19 mouse cellular contexts compared by ENCODE assay signal in the genomic region with DNA sequence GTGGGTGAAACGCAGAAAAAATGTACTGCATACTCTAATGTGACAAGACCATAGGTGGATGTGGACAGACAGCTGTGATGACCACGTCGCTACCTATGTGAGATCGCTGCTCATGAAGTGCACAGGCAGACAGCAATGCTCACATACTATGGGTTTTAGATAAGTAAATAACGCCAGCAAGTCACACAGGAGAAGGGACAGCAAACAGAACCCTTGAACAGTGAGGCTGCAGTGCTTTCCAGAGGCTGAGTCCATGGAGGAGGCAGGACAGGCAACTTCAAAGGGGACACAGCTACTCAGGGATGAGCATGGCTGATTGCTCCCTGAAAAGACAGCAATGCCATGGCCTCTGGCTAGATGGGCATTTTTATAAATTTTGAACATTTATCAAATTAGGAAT. TPM values are rescaled to one million over a fixed set of nuclear protein-coding genes. Genes with fewer than 3 reads are reported as not detected.
DNase-seq lines count a peak whose midpoint lies in the region; ATAC-seq and TF ChIP-seq lines count a peak whose summit lies in the region.
"Had no signal": no experiment of that assay in that cellular context is flagged by ENCODE, and none has a peak within 500 bp of the region (broad histone marks: within the 10 kb centered on the region; RNA-seq: fewer than 3 reads in every experiment).

No protein-coding gene starts in this region.

- ATAC-seq in liver, embryonic 13.5 days (ENCODE audit: low read depth): 0 out of 2 replicates have a peak, but pooled peaks have one; percentile 57
- ATAC-seq in liver, postnatal 0 days: no peak
- ATAC-seq in liver, embryonic 16.5 days (ENCODE audit: low read depth): peak; percentile 76
- ATAC-seq in kidney, embryonic 14.5 days (ENCODE audit: low FRiP score, low TSS enrichment): no peak
- ATAC-seq: forebrain, embryonic 13.5 days; forebrain, embryonic 15.5 days had no signal

- H3K36me3 ChIP-seq in liver, embryonic 13.5 days: peaks cover 64% of the 10 kb centered on the region
- H3K36me3 ChIP-seq in liver, postnatal 0 days (replicated peaks; ENCODE audit: insufficient read depth, low read length): peaks cover 30% of the 10 kb centered on the region
- H3K36me3 ChIP-seq in liver, embryonic 16.5 days (ENCODE audit: control insufficient read depth, insufficient read depth): peaks cover 25% of the 10 kb centered on the region
- peaks cover 18% of the 10 kb centered on the region; the same call in 1 of the 2 replicates for H3K36me3 ChIP-seq in kidney, embryonic 14.5 days (ENCODE audit: control insufficient read depth, insufficient read depth, low read length)

- WGBS in liver, embryonic 13.5 days (ENCODE audit: insufficient replicate concordance): 85% methylated on average over 5 of the region's 5 CpGs
- 70% methylated on average over 5 of the region's 5 CpGs for WGBS in liver, postnatal 0 days (ENCODE audit: insufficient replicate concordance)
- 84% methylated on average over 5 of the region's 5 CpGs for WGBS in liver, embryonic 16.5 days (ENCODE audit: insufficient replicate concordance)
- WGBS in kidney, embryonic 14.5 days: 93% methylated on average over 5 of the region's 5 CpGs

- H3K4me3 ChIP-seq in liver, embryonic 13.5 days (replicated peaks): no peak overlapping the region
- H3K4me3 ChIP-seq in liver, postnatal 0 days (ENCODE audit: low read depth, low read length): no peak overlapping the region
- H3K4me3 ChIP-seq in liver, embryonic 16.5 days (ENCODE audit: low read depth, low read length): no peak overlapping the region
- no peak overlapping the region for H3K4me3 ChIP-seq in kidney, embryonic 14.5 days (ENCODE audit: low read length)
- H3K4me3 ChIP-seq: embryonic facial prominence, embryonic 10.5 days; embryonic facial prominence, embryonic 12.5 days; forebrain, embryonic 13.5 days; forebrain, embryonic 15.5 days had no signal

- H3K4me1 ChIP-seq in liver, embryonic 13.5 days (replicated peaks): peaks cover 8% of the 10 kb centered on the region; the same call in 1 of the 2 replicates
- H3K4me1 ChIP-seq in liver, postnatal 0 days (ENCODE audit: insufficient read depth): no peaks in the 10 kb centered on the region
- H3K4me1 ChIP-seq in liver, embryonic 16.5 days (ENCODE audit: control insufficient read depth, low read depth, low read length): no peaks in the 10 kb centered on the region; the same call in 1 of the 2 replicates
- H3K4me1 ChIP-seq in kidney, embryonic 14.5 days (ENCODE audit: control insufficient read depth, insufficient read depth, low read length): no peaks in the 10 kb centered on the region
- H3K4me1 ChIP-seq: embryonic facial prominence, embryonic 10.5 days; embryonic facial prominence, embryonic 12.5 days; forebrain, embryonic 13.5 days; forebrain, embryonic 15.5 days had no signal

- TF ChIP-seq CTCF in liver, postnatal 0 days (IDR thresholded peaks at IDR 0.05; ENCODE audit: low read depth): no peak

- no peak overlapping the region for H3K9ac ChIP-seq in liver, embryonic 13.5 days
- H3K9ac ChIP-seq in liver, postnatal 0 days (replicated peaks): no peak overlapping the region
- no peak overlapping the region for H3K9ac ChIP-seq in liver, embryonic 16.5 days (ENCODE audit: low read depth, low read length)
- no peak overlapping the region for H3K9ac ChIP-seq in kidney, embryonic 14.5 days (ENCODE audit: low read depth, low read length)
- H3K9ac ChIP-seq: embryonic facial prominence, embryonic 12.5 days; forebrain, embryonic 13.5 days; forebrain, embryonic 15.5 days had no signal

- no peak for TF ChIP-seq EP300 in liver, postnatal 0 days (IDR thresholded peaks at IDR 0.05; ENCODE audit: low read depth)

- no peak for DNase-seq in liver, embryonic 13.5 days
- no peak for DNase-seq in liver, postnatal 0 days
- no peak for DNase-seq in liver
- peak; percentile 14 for DNase-seq in yolk sac, embryonic 10.5 days (ENCODE audit: low spot score)
- DNase-seq: adrenal gland, adult 2 months; adrenal gland, postnatal 10 days; adrenal gland, postnatal 25 days; cerebellum, adult 11-12 months; cerebellum, adult 2 months; cerebellum, adult 9-10 months; cerebellum, postnatal 10 days; cerebellum, postnatal 25 days had no signal

- H3K27me3 ChIP-seq in liver, embryonic 13.5 days: no peaks in the 10 kb centered on the region
- H3K27me3 ChIP-seq in liver, postnatal 0 days (ENCODE audit: insufficient read depth, low read length): no peaks in the 10 kb centered on the region
- H3K27me3 ChIP-seq in liver, embryonic 16.5 days (ENCODE audit: control insufficient read depth, insufficient read depth, low read depth, low read length): no peaks in the 10 kb centered on the region
- no peaks in the 10 kb centered on the region for H3K27me3 ChIP-seq in kidney, embryonic 14.5 days (ENCODE audit: control insufficient read depth, insufficient read depth, low read length)
- H3K27me3 ChIP-seq: embryonic facial prominence, embryonic 12.5 days; forebrain, embryonic 13.5 days; forebrain, embryonic 15.5 days had no signal

- H3K9me3 ChIP-seq in liver, embryonic 13.5 days (replicated peaks): no peaks in the 10 kb centered on the region
- no peaks in the 10 kb centered on the region for H3K9me3 ChIP-seq in liver, postnatal 0 days (ENCODE audit: low read length)
- H3K9me3 ChIP-seq in liver, embryonic 16.5 days (replicated peaks; ENCODE audit: control insufficient read depth, low read length): no peaks in the 10 kb centered on the region
- H3K9me3 ChIP-seq in kidney, embryonic 14.5 days (ENCODE audit: control insufficient read depth, low read length): no peaks in the 10 kb centered on the region
- H3K9me3 ChIP-seq: embryonic facial prominence, embryonic 10.5 days; embryonic facial prominence, embryonic 12.5 days; forebrain, embryonic 13.5 days; forebrain, embryonic 15.5 days had no signal

- H3K27ac ChIP-seq in liver, embryonic 13.5 days: no peak overlapping the region
- H3K27ac ChIP-seq in liver, postnatal 0 days (ENCODE audit: low read depth): no peak overlapping the region
- no peak overlapping the region for H3K27ac ChIP-seq in liver, embryonic 16.5 days (ENCODE audit: low read length)
- no peak overlapping the region for H3K27ac ChIP-seq in kidney, embryonic 14.5 days (ENCODE audit: low read depth, low read length)
- H3K27ac ChIP-seq: embryonic facial prominence, embryonic 10.5 days; embryonic facial prominence, embryonic 12.5 days; forebrain, embryonic 13.5 days; forebrain, embryonic 15.5 days had no signal

- H3K4me2 ChIP-seq in liver, embryonic 13.5 days: no peak overlapping the region
- H3K4me2 ChIP-seq in liver, postnatal 0 days (ENCODE audit: low read depth, low read length): no peak overlapping the region
- H3K4me2 ChIP-seq in liver, embryonic 16.5 days (ENCODE audit: low read depth, low read length): no peak overlapping the region
- no peak overlapping the region for H3K4me2 ChIP-seq in kidney, embryonic 14.5 days (replicated peaks; ENCODE audit: low read depth, low read length)
- H3K4me2 ChIP-seq: embryonic facial prominence, embryonic 12.5 days; forebrain, embryonic 13.5 days; forebrain, embryonic 15.5 days had no signal

RNA-seq across cellular contexts. Expression of gene Aph1c, which starts 12.3 kb away (rescaled TPM):
- 1.1 and 1.2 TPM in 2 replicates for polyA plus RNA-seq in liver, embryonic 13.5 days (2015; fragmentation: Nextera tagmentation; extraction: Ambion mirVana)
- polyA plus RNA-seq in liver, postnatal 0 days (2015; fragmentation: Nextera tagmentation; extraction: Ambion mirVana): 3.3 and 4.1 TPM in 2 replicates
- 3.8 and 4.0 TPM in 2 replicates for polyA plus RNA-seq in liver, embryonic 16.5 days (2015; fragmentation: Nextera tagmentation; extraction: Ambion mirVana)
- polyA plus RNA-seq in kidney, embryonic 14.5 days (2014; fragmentation: Nextera tagmentation; extraction: Ambion mirVana): 3.3 and 4.7 TPM in 2 replicates

RNA-seq across cellular contexts. Expression of gene Gm10647, which starts 50.0 kb away (rescaled TPM):
- 0.13 and 0.17 TPM in 2 replicates for polyA plus RNA-seq in liver, embryonic 13.5 days (2015; fragmentation: Nextera tagmentation; extraction: Ambion mirVana)
- polyA plus RNA-seq in liver, postnatal 0 days (2015; fragmentation: Nextera tagmentation; extraction: Ambion mirVana): 0.25 and 0.27 TPM in 2 replicates
- polyA plus RNA-seq in liver, embryonic 16.5 days (2015; fragmentation: Nextera tagmentation; extraction: Ambion mirVana): 0.32 and 0.42 TPM in 2 replicates
- polyA plus RNA-seq in kidney, embryonic 14.5 days (2014; fragmentation: Nextera tagmentation; extraction: Ambion mirVana): 0.40 and 0.81 TPM in 2 replicates
- polyA plus RNA-seq: adrenal gland, adult 2 months; C2C12 had no signal

RNA-seq across cellular contexts. Expression of gene Aph1b, which starts 51.5 kb away (rescaled TPM):
- polyA plus RNA-seq in liver, embryonic 13.5 days (2015; fragmentation: Nextera tagmentation; extraction: Ambion mirVana): 1.8 TPM in 2 replicates
- 2.0 and 2.1 TPM in 2 replicates for polyA plus RNA-seq in liver, postnatal 0 days (2015; fragmentation: Nextera tagmentation; extraction: Ambion mirVana)
- 1.9 and 2.0 TPM in 2 replicates for polyA plus RNA-seq in liver, embryonic 16.5 days (2015; fragmentation: Nextera tagmentation; extraction: Ambion mirVana)
- 6.0 and 13.8 TPM in 2 replicates for polyA plus RNA-seq in kidney, embryonic 14.5 days (2014; fragmentation: Nextera tagmentation; extraction: Ambion mirVana)

Comparison
In these comparisons a context has a peak if more than half of its experiments do, and no peak if none do; other contexts are left out.
1. ATAC-seq: peak in liver, embryonic 13.5 days (single experiment) and liver, embryonic 16.5 days (single experiment); none in liver, postnatal 0 days (single experiment) and kidney, embryonic 14.5 days (single experiment).